Mouse (Mus musculus) testis, adult 2 months (tissue): ENCODE data around the gene Asb16. TPM values are rescaled to one million over a fixed set of nuclear protein-coding genes. Genes with fewer than 3 reads are reported as not detected.

Experiments used
- H3K27ac ChIP-seq: fragments of 200-500 bp; 2 replicates; pipeline ENCODE4 v1.5.1; 2012; ENCODE audit warnings: low read depth, low read length; ENCODE audit not compliant: control insufficient read depth, insufficient read depth
- H3K27me3 ChIP-seq: fragments of 200-500 bp; 2 replicates; pipeline ENCODE4 v1.6.1; 2012; ENCODE audit warnings: mild to moderate bottlenecking, low read length, moderate library complexity; ENCODE audit not compliant: control insufficient read depth, insufficient read depth
- H3K36me3 ChIP-seq: fragments of 200-500 bp; 2 replicates; pipeline ENCODE4 v1.6.1; 2012; ENCODE audit warnings: mild to moderate bottlenecking, low read length; ENCODE audit not compliant: control insufficient read depth, insufficient read depth
- H3K4me1 ChIP-seq: fragments of 200-500 bp; 2 replicates; pipeline ENCODE4 v1.6.1; 2012; ENCODE audit warnings: low read length; ENCODE audit not compliant: control insufficient read depth, insufficient read depth
- H3K4me3 ChIP-seq: fragments of 200-500 bp; 2 replicates; pipeline ENCODE4 v1.5.1; 2012; ENCODE audit warnings: low read depth, mild to moderate bottlenecking, low read length, moderate library complexity, mixed read lengths; ENCODE audit not compliant: control insufficient read depth
- CTCF ChIP-seq: fragments of 200-500 bp; IDR thresholded peaks from 2 replicates; pipeline ENCODE4 v1.5.1; 2012; ENCODE audit warnings: low read depth, mild to moderate bottlenecking, inconsistent platforms, low read length, moderate library complexity; ENCODE audit not compliant: control insufficient read depth, insufficient read depth, insufficient replicate concordance
- POLR2A ChIP-seq: fragments of 200-500 bp; IDR thresholded peaks from 2 replicates; pipeline ENCODE4 v1.6.1; 2012; ENCODE audit warnings: low read depth, mild to moderate bottlenecking, inconsistent platforms, low read length, moderate library complexity; ENCODE audit not compliant: control insufficient read depth
- polyA plus RNA-seq: library from polyadenylated mRNA; depleted of rRNA; stranded (reverse); fragments of >200 nt; gene quantifications from 2 replicates; pipeline ENCODE4 v1.2.3, GENCODE M21; 2012

Gene Asb16
- polyA plus RNA-seq, 1 experiment: 0.10 TPM

- TF ChIP-seq POLR2A (no peak), CTCF (no peak)
- peaks cover 2% of the 10 kb centered on the region; the same call in 1 of the 2 replicates for H3K36me3 ChIP-seq
- no peaks in the 10 kb centered on the region for H3K27me3 ChIP-seq
- H3K27ac ChIP-seq: peak overlapping the region; percentile 88
- peak overlapping the region; percentile 93 for H3K4me3 ChIP-seq
- H3K4me1 ChIP-seq: peaks cover 16% of the 10 kb centered on the region
Observed at GRCm38 (mm10) chr11:102294887-102295597, 26.5 kb downstream of the Asb16 start.

- Histone ChIP-seq H3K36me3 (peaks cover 2% of the 10 kb centered on the region; the same call in 1 of the 2 replicates), H3K4me1 (peaks cover 16% of the 10 kb centered on the region), H3K27ac (peak overlapping the region; percentile 88), H3K27me3 (no peaks in the 10 kb centered on the region), H3K4me3 (peak overlapping the region; percentile 93)
- TF ChIP-seq POLR2A (no peak), CTCF (no peak)
Observed at GRCm38 (mm10) chr11:102295598-102296471, 27.3 kb downstream of the Asb16 start.

DNA sequence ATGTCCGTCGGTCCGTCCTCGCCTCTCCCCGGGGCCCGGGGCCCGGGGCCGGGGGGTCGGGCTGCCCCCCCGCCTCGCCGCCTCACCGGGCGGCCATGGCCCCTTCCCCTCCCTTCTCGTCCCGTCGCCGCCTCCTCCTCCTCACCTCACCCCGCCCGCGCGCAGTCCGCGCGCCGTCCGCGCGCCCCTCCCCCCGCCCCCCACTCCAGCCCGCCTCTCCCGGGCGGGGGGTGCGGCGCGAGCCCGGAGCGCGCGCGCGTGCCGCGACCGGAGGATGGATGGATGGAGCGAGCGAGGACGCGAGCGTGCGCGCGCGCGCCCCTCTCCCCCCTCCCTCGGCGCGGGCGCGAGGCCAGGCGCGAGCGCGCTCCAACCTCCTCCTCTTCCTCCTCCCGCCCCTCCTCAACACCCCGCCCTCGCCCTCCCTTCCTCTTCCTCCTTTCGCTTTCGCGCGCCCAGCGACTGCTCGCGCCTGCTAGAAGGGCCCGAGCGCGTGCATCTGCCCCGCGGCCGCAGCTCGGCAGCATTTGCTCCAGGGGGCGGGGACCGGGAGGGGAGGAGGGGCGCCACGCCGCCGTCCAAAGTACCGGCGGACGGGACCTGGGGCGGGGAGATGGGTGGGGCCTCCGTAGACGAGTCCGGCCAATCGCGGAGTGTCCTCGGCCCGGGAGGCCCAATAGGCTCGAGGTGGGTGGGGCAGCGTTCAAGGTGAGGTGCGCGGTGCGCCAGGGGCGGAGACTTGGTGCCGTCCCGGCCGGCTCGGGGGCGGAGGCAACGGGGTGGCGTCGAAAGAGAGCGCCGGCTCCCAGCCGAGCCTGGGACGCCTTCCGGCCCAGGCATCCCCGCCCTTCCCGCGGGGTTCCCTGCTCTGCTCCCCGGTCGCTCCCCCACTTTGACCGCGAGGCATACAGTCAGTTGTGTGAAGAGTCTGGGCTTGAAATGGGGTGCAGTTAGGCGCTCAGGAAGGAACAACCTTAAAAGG lies 28.2 kb downstream of the Asb16 start, which contains the start of gene Atxn7l3:
Gene Atxn7l3 (minus strand): TSS at position 141 of the 982 bp plus-strand sequence.
- TF ChIP-seq CTCF (no peak), POLR2A (peak; percentile 76)
- peaks cover 16% of the 10 kb centered on the region for H3K4me1 ChIP-seq
- H3K27ac ChIP-seq: peak within 1 kb of the TSS; percentile 88
- no peaks in the 10 kb centered on the region; the same call in 1 of the 2 replicates for H3K36me3 ChIP-seq
- no peaks in the 10 kb centered on the region for H3K27me3 ChIP-seq
- peak within 1 kb of the TSS; percentile 93 for H3K4me3 ChIP-seq

DNA sequence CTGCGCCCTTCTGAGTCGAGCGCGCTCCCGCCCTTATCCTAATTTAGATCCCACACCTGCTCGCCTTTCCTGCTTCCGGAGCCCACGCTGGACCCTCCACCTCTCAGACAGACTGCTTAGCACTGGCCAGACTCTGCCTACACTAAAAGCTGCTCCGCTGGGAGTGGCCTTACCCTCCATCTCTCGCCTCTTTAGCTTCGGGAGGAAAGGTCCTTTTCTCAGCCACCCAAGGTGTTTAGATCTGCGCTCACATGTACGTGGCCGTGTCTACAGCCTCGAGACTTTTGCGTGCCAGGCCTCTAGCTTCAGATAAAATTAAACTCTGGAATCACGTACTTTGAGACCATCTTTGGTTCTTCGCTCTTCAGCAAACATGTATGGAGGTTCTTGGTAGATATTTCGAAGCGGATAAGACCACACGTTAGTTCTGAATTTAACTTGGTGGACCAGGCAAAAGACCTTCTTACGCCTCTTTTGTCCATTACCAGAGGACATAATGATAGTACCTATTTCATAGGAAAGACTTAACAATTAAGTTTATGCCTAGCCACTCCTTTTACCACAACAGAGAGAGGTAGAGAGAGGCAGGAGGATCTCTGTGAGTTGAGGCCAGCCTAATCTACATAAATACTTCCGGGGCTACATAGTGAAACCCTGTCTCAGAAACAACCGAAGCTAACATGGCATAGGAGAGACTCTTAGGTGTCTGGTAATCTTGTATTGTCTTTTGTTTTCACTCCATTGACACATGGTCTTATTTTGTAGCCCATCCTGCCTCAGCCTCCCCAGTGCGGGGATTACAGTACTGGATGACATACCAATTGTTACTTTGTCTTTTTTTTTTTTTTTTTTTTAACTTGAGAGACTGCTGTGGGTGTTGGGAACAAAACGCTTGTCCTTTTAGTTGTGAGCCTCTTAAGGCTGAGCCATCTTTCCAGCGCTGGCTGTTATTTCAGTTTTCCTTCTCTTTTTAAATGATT lies 29.3 kb downstream of the Asb16 start:
- H3K4me3 ChIP-seq: peak overlapping the region; percentile 75
- H3K36me3 ChIP-seq: no peaks in the 10 kb centered on the region
- H3K27ac ChIP-seq: peak overlapping the region; percentile 60
- TF ChIP-seq CTCF: no peak
- no peak for TF ChIP-seq POLR2A
- H3K27me3 ChIP-seq: no peaks in the 10 kb centered on the region
- peaks cover 16% of the 10 kb centered on the region for H3K4me1 ChIP-seq

DNA sequence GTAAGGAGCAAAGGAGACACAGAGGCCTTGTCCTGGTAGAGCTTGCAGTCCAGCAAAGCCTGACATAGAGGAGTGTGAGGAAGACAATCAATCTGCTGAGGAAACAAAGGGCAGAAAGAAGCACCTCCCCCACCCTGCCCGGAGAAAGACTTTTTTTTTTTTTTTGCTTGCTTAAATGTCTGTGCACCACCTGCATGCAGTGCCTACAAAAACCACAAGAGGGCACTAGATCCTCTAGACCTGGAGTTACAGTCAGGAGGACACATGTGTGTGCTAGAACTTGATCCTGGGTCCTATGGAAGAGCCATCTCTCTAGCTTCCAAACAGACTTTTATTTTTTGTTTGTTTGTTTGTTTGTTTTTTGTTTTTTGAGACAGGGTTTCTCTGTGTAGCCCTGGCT lies 31.3 kb downstream of the Asb16 start:
- TF ChIP-seq POLR2A (no peak), CTCF (peak; percentile 18; the same call in 1 of the 2 replicates)
- Histone ChIP-seq H3K4me3 (no peak overlapping the region), H3K27ac (no peak overlapping the region), H3K36me3 (no peaks in the 10 kb centered on the region), H3K4me1 (peaks cover 15% of the 10 kb centered on the region), H3K27me3 (no peaks in the 10 kb centered on the region)

DNA sequence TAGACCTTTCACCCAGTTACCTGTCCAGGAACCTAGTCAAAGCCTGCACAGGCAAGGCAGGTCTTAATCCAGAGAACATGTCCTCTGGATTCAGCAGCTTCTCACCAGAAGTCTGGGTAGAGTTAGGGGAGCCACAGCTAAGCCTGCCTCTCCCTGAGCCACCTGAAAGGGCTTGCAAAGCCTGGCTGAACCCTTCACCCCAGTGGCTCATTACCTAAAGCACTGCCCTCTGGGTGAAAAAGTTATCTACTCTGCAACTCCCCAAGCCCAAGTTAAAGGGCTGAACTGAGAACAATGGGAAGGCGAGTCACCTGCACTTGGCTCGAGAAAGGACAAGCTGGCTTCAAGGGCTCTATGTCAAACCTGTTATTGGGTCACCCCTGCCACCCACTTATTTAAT lies 35.6 kb downstream of the Asb16 start:
- H3K27me3 ChIP-seq: no peaks in the 10 kb centered on the region
- peaks cover 12% of the 10 kb centered on the region for H3K4me1 ChIP-seq
- H3K27ac ChIP-seq: no peak overlapping the region
- H3K4me3 ChIP-seq: no peak overlapping the region
- no peaks in the 10 kb centered on the region for H3K36me3 ChIP-seq
- TF ChIP-seq POLR2A: no peak
